Mouse (Mus musculus): Measurements from ENCODE around the gene Snx1. TPM values are rescaled to one million over a fixed set of nuclear protein-coding genes. Genes with fewer than 3 reads are reported as not detected.
A peak's percentile ranks its signal among the peaks of the same experiment; 100 is the strongest.

Snx1 gene
- polyA plus RNA-seq, 1 experiment from 2014 or later: 65.1 TPM

DNA sequence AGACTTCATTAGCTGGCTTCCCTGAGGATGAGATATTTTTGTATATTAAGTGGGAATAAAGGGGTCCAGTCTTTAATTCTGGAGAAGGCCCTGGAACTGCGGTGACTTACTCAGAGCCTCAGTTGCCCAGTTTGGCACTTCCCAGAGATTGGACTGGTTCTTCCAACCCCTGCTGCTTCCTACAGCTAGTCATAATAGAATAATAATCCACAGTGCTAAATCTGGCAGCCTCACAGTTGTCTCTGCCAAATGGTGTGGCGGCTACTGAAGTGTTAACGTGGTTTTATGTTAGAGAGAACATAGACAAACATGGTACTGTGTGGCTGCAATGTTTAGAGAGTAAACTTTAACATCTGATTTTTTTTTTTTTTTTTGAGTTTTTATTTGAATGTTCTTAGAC is 64.7 kb downstream of the Snx1 start:
- Histone ChIP-seq H3K36me3 (ENCODE audit: control insufficient read depth, insufficient read depth, low read length) (peaks cover 49% of the 10 kb centered on the region), H3K4me2 (ENCODE audit: low read length) (peak overlapping the region; percentile 88), H3K9ac (ENCODE audit: low read length) (peak overlapping the region; percentile 87), H3K4me3 (ENCODE audit: control insufficient read depth in 1 of 2, insufficient read depth in 1 of 2, low read depth in 1 of 2, low read length in 2 of 2) (peak overlapping the region in 1 of 2 experiments; percentile 83; a peak in 1 of 4 replicates), H3K27ac (replicated peaks in 1 of 2; ENCODE audit: control insufficient read depth in 1 of 2, insufficient read depth in 1 of 2, low read depth in 2 of 2, low read length in 2 of 2) (no peak overlapping the region), H3K4me1 (ENCODE audit: control insufficient read depth in 2 of 2, insufficient read depth in 2 of 2, low read length in 2 of 2) (peaks cover 3 to 15% of the 10 kb centered on the region in 2 experiments), H3K27me3 (ENCODE audit: control insufficient read depth, insufficient read depth, low read length) (no peaks in the 10 kb centered on the region), H3K9me3 (ENCODE audit: control insufficient read depth, low read length) (no peaks in the 10 kb centered on the region)
- WGBS: 81% methylated on average over 3 of the region's 3 CpGs
- ATAC-seq (ENCODE audit: insufficient number of reproducible peaks, insufficient read depth, low FRiP score, low read depth): no peak

- peak overlapping the region; percentile 87 for H3K9ac ChIP-seq (ENCODE audit: low read length)
- H3K9me3 ChIP-seq (ENCODE audit: control insufficient read depth, low read length): no peaks in the 10 kb centered on the region
- H3K4me3 ChIP-seq (ENCODE audit: control insufficient read depth in 1 of 2, insufficient read depth in 1 of 2, low read depth in 1 of 2, low read length in 2 of 2): peak overlapping the region; percentile 74 to 83
- 0 out of 4 replicates have a peak overlapping the region, but pooled peaks of 1 of the 2 experiments have one; percentile 33 for H3K27ac ChIP-seq (replicated peaks in 1 of 2; ENCODE audit: control insufficient read depth in 1 of 2, insufficient read depth in 1 of 2, low read depth in 2 of 2, low read length in 2 of 2)
- WGBS: 28% methylated on average over 4 of the region's 4 CpGs
- no peaks in the 10 kb centered on the region for H3K27me3 ChIP-seq (ENCODE audit: control insufficient read depth, insufficient read depth, low read length)
- peaks cover 3 to 15% of the 10 kb centered on the region in 2 experiments for H3K4me1 ChIP-seq (ENCODE audit: control insufficient read depth in 2 of 2, insufficient read depth in 2 of 2, low read length in 2 of 2)
- ATAC-seq (ENCODE audit: insufficient number of reproducible peaks, insufficient read depth, low FRiP score, low read depth): no peak
- peaks cover 42% of the 10 kb centered on the region for H3K36me3 ChIP-seq (ENCODE audit: control insufficient read depth, insufficient read depth, low read length)
- peak overlapping the region; percentile 88 for H3K4me2 ChIP-seq (ENCODE audit: low read length)
Measured at GRCm38 (mm10) chr9:66060986-66061385, 65.4 kb downstream of the Snx1 start.

- Histone ChIP-seq H3K4me1 (ENCODE audit: control insufficient read depth in 2 of 2, insufficient read depth in 2 of 2, low read length in 2 of 2) (peaks cover 3 to 15% of the 10 kb centered on the region in 2 experiments), H3K9me3 (ENCODE audit: control insufficient read depth, low read length) (no peaks in the 10 kb centered on the region), H3K27ac (replicated peaks in 1 of 2; ENCODE audit: control insufficient read depth in 1 of 2, insufficient read depth in 1 of 2, low read depth in 2 of 2, low read length in 2 of 2) (peak overlapping the region; percentile 59 to 63), H3K4me3 (ENCODE audit: control insufficient read depth in 1 of 2, insufficient read depth in 1 of 2, low read depth in 1 of 2, low read length in 2 of 2) (peak overlapping the region; percentile 74 to 83), H3K9ac (ENCODE audit: low read length) (peak overlapping the region; percentile 87), H3K36me3 (ENCODE audit: control insufficient read depth, insufficient read depth, low read length) (peaks cover 35% of the 10 kb centered on the region), H3K27me3 (ENCODE audit: control insufficient read depth, insufficient read depth, low read length) (no peaks in the 10 kb centered on the region), H3K4me2 (ENCODE audit: low read length) (peak overlapping the region; percentile 88)
- peak; percentile 60 for ATAC-seq (ENCODE audit: insufficient number of reproducible peaks, insufficient read depth, low FRiP score, low read depth)
- WGBS: 0% methylated on average over 20 of the region's 20 CpGs
Measured at GRCm38 (mm10) chr9:66060308-66060647, 66.1 kb downstream of the Snx1 start.

- H3K27ac ChIP-seq (replicated peaks in 1 of 2; ENCODE audit: control insufficient read depth in 1 of 2, insufficient read depth in 1 of 2, low read depth in 2 of 2, low read length in 2 of 2): peak within 1 kb of the TSS; percentile 59 to 63
- peak; percentile 96 for ATAC-seq (ENCODE audit: insufficient number of reproducible peaks, insufficient read depth, low FRiP score, low read depth)
- 3% methylated on average over 51 of the region's 51 CpGs for WGBS
- H3K9me3 ChIP-seq (ENCODE audit: control insufficient read depth, low read length): no peaks in the 10 kb centered on the region
- H3K4me3 ChIP-seq (ENCODE audit: control insufficient read depth in 1 of 2, insufficient read depth in 1 of 2, low read depth in 1 of 2, low read length in 2 of 2): peak within 1 kb of the TSS; percentile 74 to 83
- H3K9ac ChIP-seq (ENCODE audit: low read length): peak within 1 kb of the TSS; percentile 87
- peak within 1 kb of the TSS; percentile 88 for H3K4me2 ChIP-seq (ENCODE audit: low read length)
- peaks cover 3 to 15% of the 10 kb centered on the region in 2 experiments for H3K4me1 ChIP-seq (ENCODE audit: control insufficient read depth in 2 of 2, insufficient read depth in 2 of 2, low read length in 2 of 2)
- peaks cover 31% of the 10 kb centered on the region for H3K36me3 ChIP-seq (ENCODE audit: control insufficient read depth, insufficient read depth, low read length)
- no peaks in the 10 kb centered on the region for H3K27me3 ChIP-seq (ENCODE audit: control insufficient read depth, insufficient read depth, low read length)
Measured at GRCm38 (mm10) chr9:66059583-66060307, 66.6 kb downstream of the Snx1 start, which contains the start of gene Ppib. Ppib (plus strand) TSS chr9:66060222.

- Histone ChIP-seq H3K9ac (ENCODE audit: low read length) (no peak overlapping the region), H3K4me1 (ENCODE audit: control insufficient read depth in 2 of 2, insufficient read depth in 2 of 2, low read length in 2 of 2) (peaks cover 0 to 4% of the 10 kb centered on the region in 2 experiments; a peak in 2 of 4 replicates), H3K4me3 (ENCODE audit: control insufficient read depth in 1 of 2, insufficient read depth in 1 of 2, low read depth in 1 of 2, low read length in 2 of 2) (no peak overlapping the region), H3K36me3 (ENCODE audit: control insufficient read depth, insufficient read depth, low read length) (no peaks in the 10 kb centered on the region), H3K4me2 (ENCODE audit: low read length) (no peak overlapping the region), H3K27ac (replicated peaks in 1 of 2; ENCODE audit: control insufficient read depth in 1 of 2, insufficient read depth in 1 of 2, low read depth in 2 of 2, low read length in 2 of 2) (no peak overlapping the region), H3K9me3 (ENCODE audit: control insufficient read depth, low read length) (no peaks in the 10 kb centered on the region), H3K27me3 (ENCODE audit: control insufficient read depth, insufficient read depth, low read length) (no peaks in the 10 kb centered on the region)
- no peak for ATAC-seq (ENCODE audit: insufficient number of reproducible peaks, insufficient read depth, low FRiP score, low read depth)
- WGBS: 37% methylated on average over 1 of the region's 1 CpGs
Measured at GRCm38 (mm10) chr9:66053620-66054019, 72.8 kb downstream of the Snx1 start.

- ATAC-seq (ENCODE audit: insufficient number of reproducible peaks, insufficient read depth, low FRiP score, low read depth): no peak
- Histone ChIP-seq H3K4me2 (ENCODE audit: low read length) (no peak overlapping the region), H3K36me3 (ENCODE audit: control insufficient read depth, insufficient read depth, low read length) (no peaks in the 10 kb centered on the region), H3K4me1 (ENCODE audit: control insufficient read depth in 2 of 2, insufficient read depth in 2 of 2, low read length in 2 of 2) (peaks cover 0 to 4% of the 10 kb centered on the region in 2 experiments; a peak in 2 of 4 replicates), H3K9ac (ENCODE audit: low read length) (no peak overlapping the region), H3K27me3 (ENCODE audit: control insufficient read depth, insufficient read depth, low read length) (no peaks in the 10 kb centered on the region), H3K4me3 (ENCODE audit: control insufficient read depth in 1 of 2, insufficient read depth in 1 of 2, low read depth in 1 of 2, low read length in 2 of 2) (no peak overlapping the region), H3K9me3 (ENCODE audit: control insufficient read depth, low read length) (no peaks in the 10 kb centered on the region), H3K27ac (replicated peaks in 1 of 2; ENCODE audit: control insufficient read depth in 1 of 2, insufficient read depth in 1 of 2, low read depth in 2 of 2, low read length in 2 of 2) (no peak overlapping the region)
- 89% methylated on average over 1 of the region's 1 CpGs for WGBS
Measured at GRCm38 (mm10) chr9:66052731-66053130, 73.7 kb downstream of the Snx1 start.

DNA sequence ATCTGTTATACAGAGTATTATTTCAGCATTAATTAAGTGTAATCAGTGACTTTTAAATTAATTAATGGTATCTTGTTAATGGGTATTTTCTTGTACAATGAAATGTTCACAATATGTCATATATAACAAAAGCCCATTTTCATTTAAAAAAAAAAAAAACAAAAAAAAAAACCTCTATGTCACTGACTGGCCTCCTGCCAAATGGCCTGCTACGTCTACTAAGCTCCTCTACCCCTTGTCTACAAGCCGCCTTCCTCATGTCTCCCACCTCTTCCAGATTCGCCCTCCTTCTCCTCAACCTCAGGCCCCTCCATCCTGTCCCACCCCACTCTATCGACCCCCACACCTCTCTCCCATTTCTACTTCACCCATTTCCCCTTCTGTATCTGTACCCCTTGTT is 74.9 kb downstream of the Snx1 start:
- H3K27ac ChIP-seq (replicated peaks in 1 of 2; ENCODE audit: control insufficient read depth in 1 of 2, insufficient read depth in 1 of 2, low read depth in 2 of 2, low read length in 2 of 2): no peak overlapping the region
- H3K4me3 ChIP-seq (ENCODE audit: control insufficient read depth in 1 of 2, insufficient read depth in 1 of 2, low read depth in 1 of 2, low read length in 2 of 2): no peak overlapping the region
- H3K36me3 ChIP-seq (ENCODE audit: control insufficient read depth, insufficient read depth, low read length): no peaks in the 10 kb centered on the region
- H3K9ac ChIP-seq (ENCODE audit: low read length): no peak overlapping the region
- H3K9me3 ChIP-seq (ENCODE audit: control insufficient read depth, low read length): no peaks in the 10 kb centered on the region
- ATAC-seq (ENCODE audit: insufficient number of reproducible peaks, insufficient read depth, low FRiP score, low read depth): no peak
- no peaks in the 10 kb centered on the region for H3K27me3 ChIP-seq (ENCODE audit: control insufficient read depth, insufficient read depth, low read length)
- H3K4me2 ChIP-seq (ENCODE audit: low read length): no peak overlapping the region
- 59% methylated on average over 4 of the region's 4 CpGs for WGBS
- H3K4me1 ChIP-seq (ENCODE audit: control insufficient read depth in 2 of 2, insufficient read depth in 2 of 2, low read length in 2 of 2): peaks cover 0 to 4% of the 10 kb centered on the region in 2 experiments; a peak in 2 of 4 replicates
